Mouse (Mus musculus) layer of hippocampus, adult 18-20 months (tissue): ENCODE data around the gene Mylk. TPM values are rescaled to one million over a fixed set of nuclear protein-coding genes. Genes with fewer than 3 reads are reported as not detected.
"Not testable (repeated sequence)": the region's sequence is repeated elsewhere in the genome, so short reads cannot be mapped to it uniquely, and the experiment has no call there.

Experiments used
- DNase-seq, 2 experiments: peaks; one replicate each; pipeline ENCODE4 v3.0.0; 2022; ENCODE audit warnings: low spot score in 2 of 2
- long read RNA-seq: library from polyadenylated mRNA; stranded (forward); transcript quantifications from one replicate; pipeline ENCODE4 v2.0.0, GENCODE M21; 2021
- total RNA-seq, 2 experiments: library from RNA; stranded (reverse); gene quantifications; 2 replicates each; pipeline ENCODE4 v1.2.3; 2021

The Mylk gene
- total RNA-seq: 10 to 100 TPM; 13.8 to 14.8 TPM
- long read RNA-seq, partial matches to known transcripts: 1 of 4 reads
- long read RNA-seq, other reads (novel, unspliced or antisense): 3 of 4 reads

GRCm38 (mm10) chr16:34745065-34745585 is at the start of gene Mylk:
Gene Mylk (plus strand): TSS chr16:34745210.
- peak; percentile 31 to 55 for DNase-seq

- DNase-seq: not testable (repeated sequence)
These were observed 46.3 kb upstream of the Mylk start for GRCm38 (mm10) chr16:34698721-34699120.

GRCm38 (mm10) chr16:34700165-34700827 is 44.7 kb upstream of the Mylk start:
- DNase-seq: peak; percentile 69 to 87

- DNase-seq: no peak
These were observed 44.2 kb upstream of the Mylk start for GRCm38 (mm10) chr16:34700828-34701216.

GRCm38 (mm10) chr16:34706019-34706418 is 39.0 kb upstream of the Mylk start:
- DNase-seq: no peak

GRCm38 (mm10) chr16:34706487-34706946 is 38.5 kb upstream of the Mylk start:
- peak in 1 of 2 experiments; percentile 27 for DNase-seq

- DNase-seq: no peak
These were observed 33.5 kb upstream of the Mylk start for GRCm38 (mm10) chr16:34711481-34711880.

GRCm38 (mm10) chr16:34725156-34725555 is 19.9 kb upstream of the Mylk start:
- no peak for DNase-seq

- not testable (repeated sequence) for DNase-seq
These were observed 16.4 kb upstream of the Mylk start for GRCm38 (mm10) chr16:34728610-34729009.

- no peak for DNase-seq
These were observed 15.6 kb upstream of the Mylk start for GRCm38 (mm10) chr16:34729371-34729770.

- no peak for DNase-seq
These were observed 6.3 kb upstream of the Mylk start for GRCm38 (mm10) chr16:34738656-34739233.

GRCm38 (mm10) chr16:34742930-34743329 is 2.1 kb upstream of the Mylk start:
- no peak for DNase-seq

GRCm38 (mm10) chr16:34748081-34748720 is 3.2 kb downstream of the Mylk start:
- no peak for DNase-seq

GRCm38 (mm10) chr16:34749536-34749935 is 4.5 kb downstream of the Mylk start:
- no peak for DNase-seq

- no peak for DNase-seq
These were observed 7.0 kb downstream of the Mylk start for GRCm38 (mm10) chr16:34752026-34752425.

- no peak for DNase-seq
These were observed 8.0 kb downstream of the Mylk start for GRCm38 (mm10) chr16:34752977-34753376.

- no peak for DNase-seq
These were observed 12.0 kb downstream of the Mylk start for GRCm38 (mm10) chr16:34756991-34757390.

- no peak for DNase-seq
These were observed 13.2 kb downstream of the Mylk start for GRCm38 (mm10) chr16:34758205-34758604.

- DNase-seq: no peak
These were observed 19.1 kb downstream of the Mylk start for GRCm38 (mm10) chr16:34763959-34764591.

- DNase-seq: no peak
These were observed 20.7 kb downstream of the Mylk start for GRCm38 (mm10) chr16:34765666-34766065.

- DNase-seq: no peak
These were observed 21.2 kb downstream of the Mylk start for GRCm38 (mm10) chr16:34766193-34766592.
